Mouse (Mus musculus) Patski (cell line): ENCODE measurements around the gene Cd81. TPM values are rescaled to one million over a fixed set of nuclear protein-coding genes. Genes with fewer than 3 reads are reported as not detected.

Experiments
- ATAC-seq: fragments of 100-300 bp; one replicate; pipeline ENCODE4 v1.8.0; 2021
- CTCF ChIA-PET: fragments of 350-600 bp; sonication (Branson Sonifier 250); formaldehyde crosslinking; loops from one replicate; lab custom pipeline; 2022; ENCODE audit warnings: inconsistent platforms; lab: Charles Lee
- POLR2A ChIA-PET: fragments of 350-600 bp; sonication (Branson Sonifier 250); formaldehyde crosslinking; loops from one replicate; lab custom pipeline; 2022; ENCODE audit warnings: antibody characterized with exemption, inconsistent platforms; lab: Charles Lee
- DNase-seq: peaks from one replicate; pipeline ENCODE4 v3.0.0-alpha.2; 2011; ENCODE audit warnings: low read depth, low spot score
- H3K27me3 ChIP-seq: fragments of 371-371 bp; one replicate; pipeline ENCODE4 v1.5.1; 2021
- CTCF ChIP-seq: fragments of 100-300 bp; IDR thresholded peaks from one replicate; pipeline ENCODE4 v1.5.1; 2021
- in situ Hi-C: fragments of 300-500 bp; cut with MboI; formaldehyde crosslinking; loops from 3 replicates; pipeline ENCODE4 v1.11.1; 2018; ENCODE audit warnings: low pct_unique_long_range_greater_than_20kb, mixed read lengths
- polyA plus RNA-seq: library from polyadenylated mRNA; unstranded; gene quantifications from one replicate; pipeline ENCODE4 v1.2.3, GENCODE M21; 2021

Gene Cd81
- polyA plus RNA-seq, 1 experiment from 2014 or later, result 622 TPM

- H3K27me3 ChIP-seq, result no peaks in the 10 kb centered on the region
- POLR2A ChIA-PET, result interaction anchor here (1.0 to 3.8 kb wide), 3 partner anchors 8 to 42 kb away, joined by 3 to 30 read pairs (median 4); no protein-coding TSS in a partner anchor
- in situ Hi-C loops, result no loop called here
- DNase-seq (no peak), ATAC-seq (no peak)
- TF ChIP-seq CTCF, result no peak
- CTCF ChIA-PET, result interaction anchor here (1.2 kb wide), 1 partner anchor 47 kb away, joined by 3 read pairs; no protein-coding TSS in a partner anchor
These were observed 2.5 kb downstream of the Cd81 start for GRCm38 (mm10) chr7:143055001-143055400.

- no peaks in the 10 kb centered on the region for H3K27me3 ChIP-seq
- ATAC-seq (no peak), DNase-seq (no peak)
- CTCF ChIA-PET, result no interaction called here
- TF ChIP-seq CTCF, result no peak
- in situ Hi-C loops, result no loop called here
- POLR2A ChIA-PET, result interaction anchor here (1.0 to 3.8 kb wide), 3 partner anchors 8 to 43 kb away, joined by 3 to 30 read pairs (median 4); no protein-coding TSS in a partner anchor
These were observed 3.1 kb downstream of the Cd81 start for GRCm38 (mm10) chr7:143055499-143056186.

GRCm38 (mm10) chr7:143057023-143057422 lies 4.5 kb downstream of the Cd81 start:
- in situ Hi-C loops, result no loop called here
- ChIA-PET CTCF (interaction anchor here (0.7 to 3.1 kb wide), 3 partner anchors 29 to 414 kb away, joined by 3 to 15 read pairs (median 3); no protein-coding TSS in a partner anchor), POLR2A (interaction anchor here (1.3 kb wide), 1 partner anchor 11 kb away, joined by 6 read pairs; no protein-coding TSS in a partner anchor)
- no peak for DNase-seq
- TF ChIP-seq CTCF, result no peak
- no peak for ATAC-seq
- H3K27me3 ChIP-seq, result no peaks in the 10 kb centered on the region

GRCm38 (mm10) chr7:143057667-143058220 lies 5.2 kb downstream of the Cd81 start:
- DNase-seq, result no peak
- ChIA-PET POLR2A (interaction anchor here (1.2 to 2.2 kb wide), 3 partner anchors 10 kb away, joined by 3 to 8 read pairs (median 6); no protein-coding TSS in a partner anchor), CTCF (interaction anchor here (0.7 to 3.1 kb wide), 3 partner anchors 29 to 413 kb away, joined by 3 to 15 read pairs (median 3); no protein-coding TSS in a partner anchor)
- in situ Hi-C loops, result no loop called here
- H3K27me3 ChIP-seq, result no peaks in the 10 kb centered on the region
- ATAC-seq, result no peak
- no peak for TF ChIP-seq CTCF

GRCm38 (mm10) chr7:143058221-143058697 lies 5.7 kb downstream of the Cd81 start:
- POLR2A ChIA-PET, result interaction anchor here (1.2 to 2.2 kb wide), 2 partner anchors 10 kb away, joined by 3 to 8 read pairs; no protein-coding TSS in a partner anchor
- DNase-seq, result no peak
- CTCF ChIA-PET, result interaction anchor here (1.3 to 3.1 kb wide), 2 partner anchors 42 to 51 kb away, joined by 4 to 15 read pairs; no protein-coding TSS in a partner anchor
- no peak for TF ChIP-seq CTCF
- H3K27me3 ChIP-seq, result no peaks in the 10 kb centered on the region
- in situ Hi-C loops, result no loop called here
- no peak for ATAC-seq

GRCm38 (mm10) chr7:143059202-143059870 lies 6.8 kb downstream of the Cd81 start:
- ChIA-PET CTCF (interaction anchor here (0.8 to 3.1 kb wide), 5 partner anchors 8 to 52 kb away, joined by 3 to 15 read pairs (median 4); no protein-coding TSS in a partner anchor), POLR2A (interaction anchor here (2.2 kb wide), 1 partner anchor 9 kb away, joined by 8 read pairs; no protein-coding TSS in a partner anchor)
- DNase-seq (no peak), ATAC-seq (no peak)
- in situ Hi-C loops, result no loop called here
- TF ChIP-seq CTCF, result no peak
- H3K27me3 ChIP-seq, result no peaks in the 10 kb centered on the region

- POLR2A ChIA-PET, result interaction anchor here (1.3 kb wide), 1 partner anchor 9 kb away, joined by 4 read pairs; no protein-coding TSS in a partner anchor
- no peak for ATAC-seq
- TF ChIP-seq CTCF, result no peak
- no peaks in the 10 kb centered on the region for H3K27me3 ChIP-seq
- in situ Hi-C loops, result no loop called here
- DNase-seq, result no peak
- CTCF ChIA-PET, result interaction anchor here (1.0 to 1.4 kb wide), 2 partner anchors 9 to 57 kb away, joined by 3 to 6 read pairs; partner anchors contain the start of gene Cd81
These were observed 10.2 kb downstream of the Cd81 start for GRCm38 (mm10) chr7:143062704-143063103.

GRCm38 (mm10) chr7:143064226-143064625 lies 11.7 kb downstream of the Cd81 start:
- in situ Hi-C loops, result no loop called here
- ChIA-PET POLR2A (no interaction called here), CTCF (interaction anchor here (1.2 kb wide), 1 partner anchor 22 kb away, joined by 5 read pairs; no protein-coding TSS in a partner anchor)
- no peak for TF ChIP-seq CTCF
- ATAC-seq (no peak), DNase-seq (no peak)
- no peaks in the 10 kb centered on the region for H3K27me3 ChIP-seq

GRCm38 (mm10) chr7:143065692-143066091 lies 13.2 kb downstream of the Cd81 start:
- ATAC-seq (no peak), DNase-seq (no peak)
- ChIA-PET POLR2A (interaction anchor here (2.0 kb wide), 1 partner anchor 12 kb away, joined by 7 read pairs; the partner anchor contains the start of gene Cd81), CTCF (no interaction called here)
- no peak for TF ChIP-seq CTCF
- in situ Hi-C loops, result no loop called here
- H3K27me3 ChIP-seq, result no peaks in the 10 kb centered on the region
